In the genomic region with DNA sequence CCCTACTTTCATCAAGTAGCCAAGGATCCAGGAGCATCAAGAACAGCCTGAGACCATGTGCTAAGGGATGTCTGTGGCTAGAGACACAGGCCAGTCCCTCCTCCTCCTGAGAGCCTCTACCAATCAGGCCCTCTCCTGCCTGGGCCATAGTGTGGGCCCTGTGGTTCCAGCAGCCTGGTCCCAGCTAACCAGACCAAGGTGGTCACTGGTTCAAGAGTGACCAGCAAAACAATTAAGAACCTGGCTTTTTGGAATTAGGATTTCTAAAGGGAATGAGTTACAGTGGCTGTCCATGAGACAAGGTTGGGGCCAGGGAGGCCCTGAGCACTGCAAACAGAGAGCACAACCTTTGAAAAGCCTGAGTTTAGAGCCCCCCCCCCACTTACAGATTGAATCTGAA, we compare ENCODE assay signal across 24 mouse cellular contexts. TPM values are rescaled to one million over a fixed set of nuclear protein-coding genes. Genes with fewer than 3 reads are reported as not detected.
"Had no signal": no experiment of that assay in that cellular context is flagged by ENCODE, and none has a peak within 500 bp of the region (broad histone marks: within the 10 kb centered on the region; RNA-seq: fewer than 3 reads in every experiment).

No protein-coding gene starts in this region.

- DNase-seq: retina, postnatal 1 day; right cerebral cortex, adult 18-20 months; right cerebral cortex, postnatal 14 days; right cerebral cortex, postnatal 25 days; right cerebral cortex, postnatal 4 days; spleen, adult 18-20 months; thymus, adult 18-20 months; thymus, adult 2 months; thymus, postnatal 14 days; thymus, postnatal 25 days; thymus, postnatal 36 days; thymus, postnatal 4 days had no signal

- H3K4me1 ChIP-seq: neural tube, embryonic 12.5 days; neural tube, embryonic 13.5 days; stomach, embryonic 15.5 days had no signal

- H3K27ac ChIP-seq: neural tube, embryonic 12.5 days; neural tube, embryonic 13.5 days; stomach, embryonic 15.5 days; stomach, postnatal 0 days had no signal

- H3K9ac ChIP-seq: neural tube, embryonic 12.5 days; neural tube, embryonic 13.5 days; stomach, embryonic 15.5 days had no signal

- H3K27me3 ChIP-seq: neural tube, embryonic 12.5 days; neural tube, embryonic 13.5 days; stomach, embryonic 15.5 days had no signal

- H3K4me2 ChIP-seq: neural tube, embryonic 12.5 days; neural tube, embryonic 13.5 days; stomach, embryonic 15.5 days had no signal

- H3K4me3 ChIP-seq: neural tube, embryonic 12.5 days; neural tube, embryonic 13.5 days; stomach, embryonic 15.5 days had no signal

- H3K9me3 ChIP-seq: neural tube, embryonic 12.5 days; stomach, embryonic 15.5 days had no signal

- H3K36me3 ChIP-seq: neural tube, embryonic 12.5 days; neural tube, embryonic 13.5 days; stomach, embryonic 15.5 days had no signal

RNA-seq across cellular contexts. Expression of a gene that starts 21.2 kb away (rescaled TPM):
- polyA plus RNA-seq: neural tube, embryonic 11.5 days; neural tube, embryonic 12.5 days; neural tube, embryonic 13.5 days; neural tube, embryonic 14.5 days; small intestine, adult 2 months; spleen, adult 2 months; stomach, embryonic 14.5 days; stomach, embryonic 15.5 days; stomach, embryonic 16.5 days; stomach, postnatal 0 days; thymus, adult 2 months; thymus, postnatal 0 days; urinary bladder, adult 2 months had no signal

RNA-seq across cellular contexts. Expression of a gene that starts 35.2 kb away (rescaled TPM):
- polyA plus RNA-seq: neural tube, embryonic 11.5 days; neural tube, embryonic 12.5 days; neural tube, embryonic 13.5 days; neural tube, embryonic 14.5 days; small intestine, adult 2 months; spleen, adult 2 months; stomach, embryonic 14.5 days; stomach, embryonic 15.5 days; stomach, embryonic 16.5 days; stomach, postnatal 0 days; thymus, adult 2 months; thymus, postnatal 0 days; urinary bladder, adult 2 months had no signal

RNA-seq across cellular contexts. Expression of a gene that starts 43.5 kb away (rescaled TPM):
- polyA plus RNA-seq: neural tube, embryonic 12.5 days; neural tube, embryonic 13.5 days; neural tube, embryonic 14.5 days; small intestine, adult 2 months; spleen, adult 2 months; stomach, embryonic 14.5 days; stomach, embryonic 16.5 days; stomach, postnatal 0 days; thymus, adult 2 months; thymus, postnatal 0 days had no signal
